Mouse (Mus musculus) lung, embryonic 15.5 days (tissue): ENCODE measurements around the gene Lmcd1. TPM values are rescaled to one million over a fixed set of nuclear protein-coding genes. Genes with fewer than 3 reads are reported as not detected.

Experiments used
- ATAC-seq: fragments of 200-750 bp; cut with Nextera tagmentation; 2 replicates; pipeline ENCODE4 v1.8.0; 2017; ENCODE audit warnings: moderate number of reproducible peaks, borderline replicate concordance; ENCODE audit not compliant: low FRiP score, low TSS enrichment; ENCODE audit errors: extremely low read depth
- H3K27ac ChIP-seq: fragments of 300-500 bp; sonication (generic); 2 replicates; pipeline ENCODE4 v1.5.1; 2015; ENCODE audit warnings: moderate library complexity, mild to moderate bottlenecking, inconsistent platforms
- H3K27me3 ChIP-seq: fragments of 300-500 bp; sonication (generic); 2 replicates; pipeline ENCODE4 v1.6.1; 2015; ENCODE audit warnings: inconsistent platforms
- H3K36me3 ChIP-seq: fragments of 300-500 bp; sonication (generic); 2 replicates; pipeline ENCODE4 v1.6.1; 2015; ENCODE audit warnings: inconsistent platforms
- H3K4me1 ChIP-seq: fragments of 300-500 bp; sonication (generic); 2 replicates; pipeline ENCODE4 v1.6.1; 2015; ENCODE audit warnings: inconsistent platforms
- H3K4me2 ChIP-seq: fragments of 300-500 bp; sonication (generic); 2 replicates; pipeline ENCODE4 v1.6.1; 2015; ENCODE audit warnings: inconsistent platforms, mild to moderate bottlenecking, moderate library complexity
- H3K4me3 ChIP-seq: fragments of 300-500 bp; sonication (generic); 2 replicates; pipeline ENCODE4 v1.5.1; 2015; ENCODE audit warnings: mild to moderate bottlenecking, inconsistent platforms
- H3K9ac ChIP-seq: fragments of 300-500 bp; sonication (generic); 2 replicates; pipeline ENCODE4 v1.6.1; 2015; ENCODE audit warnings: inconsistent platforms
- H3K9me3 ChIP-seq: fragments of 300-500 bp; sonication (generic); 2 replicates; pipeline ENCODE4 v1.6.1; 2016; ENCODE audit warnings: inconsistent platforms
- WGBS: fragments of 180-500 bp; shearing (Covaris S2); methylation state at CpG from one replicate; pipeline ENCODE4 v1.1.7; 2015; 5-methylcytosine and 5-hydroxymethylcytosine counted together
- polyA plus RNA-seq: library from polyadenylated mRNA; unstranded; fragments of >200 nt; fragmentation: Nextera tagmentation; extraction: Ambion mirVana; gene quantifications from 2 replicates; pipeline ENCODE4 v1.2.1, GENCODE M21; 2015

Lmcd1 gene
- polyA plus RNA-seq, 1 experiment from 2014 or later: 37.4 TPM

DNA sequence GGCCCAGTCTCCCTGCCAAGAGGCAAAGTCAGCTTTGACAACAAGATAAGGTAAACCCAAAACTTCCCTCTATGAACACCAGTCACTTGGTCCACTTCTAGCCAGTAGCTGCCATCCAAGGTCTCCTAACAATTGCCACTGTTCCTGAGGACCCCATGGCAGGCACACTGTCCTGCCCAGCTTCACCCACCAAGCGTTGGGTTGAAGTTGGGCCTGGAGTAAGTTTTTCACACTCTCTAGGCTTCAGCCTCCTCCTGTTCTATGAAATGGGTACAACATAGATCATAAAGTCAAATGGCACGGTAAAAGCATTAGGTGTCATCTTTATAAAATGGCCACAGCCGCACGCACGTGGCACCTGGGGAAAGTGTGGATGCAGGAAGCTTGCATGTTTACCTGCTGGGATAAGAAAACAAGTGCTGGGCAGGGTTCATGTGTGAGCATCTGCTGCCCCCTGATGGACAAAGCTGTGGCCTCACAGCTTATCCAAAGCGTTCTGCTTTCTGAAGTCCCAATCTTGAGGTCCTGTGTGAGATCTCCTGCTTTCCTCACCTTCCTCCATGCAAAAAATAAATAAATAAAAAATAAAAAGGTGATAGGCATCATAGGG is 88.9 kb downstream of the Lmcd1 start:
- 30% methylated on average over 6 of the region's 6 CpGs for WGBS
- no peak for ATAC-seq
- no peaks in the 10 kb centered on the region for H3K9me3 ChIP-seq
- H3K4me1 ChIP-seq: no peaks in the 10 kb centered on the region
- H3K27me3 ChIP-seq: no peaks in the 10 kb centered on the region
- no peaks in the 10 kb centered on the region for H3K36me3 ChIP-seq
- H3K4me2 ChIP-seq: no peak overlapping the region
- no peak overlapping the region for H3K27ac ChIP-seq
- no peak overlapping the region for H3K4me3 ChIP-seq
- H3K9ac ChIP-seq: no peak overlapping the region

DNA sequence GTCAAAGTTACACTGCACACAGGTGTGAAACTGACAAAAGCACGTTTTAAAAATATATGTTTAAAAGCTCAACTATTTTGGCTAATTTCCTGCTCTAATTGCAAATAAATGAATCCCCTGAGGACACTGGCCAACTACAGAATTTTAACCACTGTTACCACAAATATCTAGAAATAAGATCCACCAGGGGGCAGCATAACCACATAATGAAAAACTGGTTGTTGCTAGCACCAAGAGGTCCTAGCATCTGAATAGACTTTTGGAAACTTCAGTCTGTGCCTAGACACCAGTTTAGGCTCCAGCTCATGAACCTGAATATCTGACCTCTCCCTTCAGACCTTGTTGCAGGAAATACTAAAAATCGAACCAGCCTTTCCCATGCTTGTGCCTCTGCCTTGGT is 91.0 kb downstream of the Lmcd1 start:
- Histone ChIP-seq H3K4me2 (no peak overlapping the region), H3K4me1 (no peaks in the 10 kb centered on the region), H3K4me3 (no peak overlapping the region), H3K36me3 (no peaks in the 10 kb centered on the region), H3K9ac (no peak overlapping the region), H3K9me3 (no peaks in the 10 kb centered on the region), H3K27me3 (no peaks in the 10 kb centered on the region), H3K27ac (no peak overlapping the region)
- WGBS: 37% methylated on average over 2 of the region's 2 CpGs
- ATAC-seq: no peak

DNA sequence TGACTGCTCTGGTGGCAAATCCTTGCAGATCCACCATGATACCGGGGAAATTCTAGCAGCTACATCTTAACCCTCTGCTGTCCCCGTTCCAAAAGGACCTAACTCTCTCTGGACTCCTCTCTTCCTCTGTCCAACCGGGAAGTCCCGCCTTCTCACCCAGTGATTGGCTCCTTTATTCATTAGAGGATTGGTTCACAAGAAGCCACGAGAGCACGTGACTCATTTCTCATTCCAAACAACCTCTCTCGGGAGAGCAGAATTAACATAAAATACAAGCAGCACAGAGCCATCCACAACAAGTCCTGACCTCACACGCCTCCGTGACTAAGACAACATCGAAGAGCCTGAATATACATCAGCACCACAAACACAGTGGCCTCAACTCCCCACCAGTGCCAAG is 91.7 kb downstream of the Lmcd1 start:
- WGBS: 78% methylated on average over 10 of the region's 10 CpGs

DNA sequence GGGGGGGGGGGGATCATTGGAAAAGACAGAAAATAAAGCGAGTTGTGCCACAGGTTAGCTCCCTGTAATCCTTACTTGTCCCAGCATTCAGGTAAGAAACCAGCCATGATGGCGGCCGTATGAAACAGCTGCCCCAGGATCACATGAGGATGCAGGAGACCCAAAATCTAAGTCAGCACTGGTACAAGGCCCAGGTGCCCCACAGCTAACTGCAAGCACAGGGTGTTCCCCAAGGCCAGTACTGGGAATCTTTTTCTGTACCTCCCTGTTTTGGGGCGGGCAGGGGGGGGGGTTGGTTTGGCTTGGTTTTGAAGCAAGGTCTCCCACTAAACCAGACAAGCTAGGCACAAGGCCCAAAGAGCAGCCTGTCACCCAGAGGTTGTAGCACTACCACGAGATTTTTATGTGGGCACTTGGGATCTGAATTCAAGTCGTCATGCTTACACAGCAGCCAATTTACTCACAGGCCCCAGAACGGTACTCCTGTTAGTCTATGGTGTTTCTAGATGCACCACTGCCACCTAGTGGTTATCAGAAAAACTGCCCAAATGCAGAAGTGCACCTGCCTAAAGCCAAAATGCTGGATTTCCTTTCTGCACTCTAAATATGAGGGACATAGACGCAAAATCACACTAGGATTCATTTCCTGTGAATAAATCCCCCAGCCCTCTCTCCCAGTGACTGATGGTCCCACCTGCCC is 100.5 kb downstream of the Lmcd1 start:
- WGBS: 41% methylated on average over 8 of the region's 8 CpGs
- Histone ChIP-seq H3K9me3 (no peaks in the 10 kb centered on the region), H3K9ac (no peak overlapping the region), H3K27ac (no peak overlapping the region), H3K4me1 (no peaks in the 10 kb centered on the region), H3K36me3 (no peaks in the 10 kb centered on the region), H3K4me2 (no peak overlapping the region), H3K4me3 (no peak overlapping the region), H3K27me3 (0 out of 2 replicates have a peak, but pooled peaks cover 3% of the 10 kb centered on the region)
- ATAC-seq: no peak

More for the DNA sequence above, 91.7 kb downstream of the Lmcd1 start:
- Histone ChIP-seq H3K9ac (no peak overlapping the region), H3K4me2 (no peak overlapping the region), H3K4me1 (no peaks in the 10 kb centered on the region), H3K27ac (no peak overlapping the region), H3K9me3 (no peaks in the 10 kb centered on the region), H3K27me3 (no peaks in the 10 kb centered on the region), H3K4me3 (no peak overlapping the region), H3K36me3 (no peaks in the 10 kb centered on the region)
- ATAC-seq: no peak

DNA sequence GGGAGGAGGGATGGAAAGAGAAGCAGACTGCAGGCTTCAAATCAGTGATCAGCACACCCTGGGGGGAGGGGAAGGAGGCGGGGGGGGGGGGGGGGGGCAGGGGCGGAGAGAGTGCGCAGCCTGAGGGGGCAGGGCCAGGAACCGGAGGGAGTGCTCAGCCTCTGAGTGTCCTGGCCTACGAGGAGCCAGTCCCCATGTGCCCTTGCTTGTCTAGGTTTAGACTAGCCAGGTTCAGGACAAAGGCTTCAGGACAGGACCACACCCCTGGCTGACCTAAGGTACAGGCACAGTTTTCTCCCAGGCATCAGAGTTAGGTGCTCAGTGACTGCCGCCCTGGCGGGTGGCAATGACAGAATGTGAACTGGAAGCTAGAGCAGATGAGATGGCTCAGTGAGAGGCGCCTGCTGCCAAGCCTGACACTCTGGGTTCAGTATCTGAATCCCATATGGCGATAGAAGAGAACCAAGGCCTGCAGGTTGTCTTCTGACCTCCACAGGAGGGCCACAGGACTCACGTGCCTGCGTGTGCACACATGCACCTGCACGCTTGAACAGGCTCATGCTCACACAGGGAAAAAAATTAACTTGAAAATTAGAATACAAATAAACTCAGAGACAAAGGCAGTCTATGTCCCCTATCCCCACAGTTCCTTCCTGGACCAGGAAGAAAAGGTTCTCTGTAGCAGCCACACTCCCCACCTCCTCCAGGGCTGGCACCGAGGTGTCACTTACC is 102.3 kb downstream of the Lmcd1 start:
- no peak overlapping the region for H3K4me3 ChIP-seq
- no peaks in the 10 kb centered on the region for H3K9me3 ChIP-seq
- H3K27ac ChIP-seq: no peak overlapping the region
- no peak for ATAC-seq
- H3K4me1 ChIP-seq: no peaks in the 10 kb centered on the region
- H3K4me2 ChIP-seq: no peak overlapping the region
- H3K9ac ChIP-seq: no peak overlapping the region
- H3K36me3 ChIP-seq: no peaks in the 10 kb centered on the region
- WGBS: 56% methylated on average over 9 of the region's 13 CpGs
- 0 out of 2 replicates have a peak, but pooled peaks cover 3% of the 10 kb centered on the region for H3K27me3 ChIP-seq

DNA sequence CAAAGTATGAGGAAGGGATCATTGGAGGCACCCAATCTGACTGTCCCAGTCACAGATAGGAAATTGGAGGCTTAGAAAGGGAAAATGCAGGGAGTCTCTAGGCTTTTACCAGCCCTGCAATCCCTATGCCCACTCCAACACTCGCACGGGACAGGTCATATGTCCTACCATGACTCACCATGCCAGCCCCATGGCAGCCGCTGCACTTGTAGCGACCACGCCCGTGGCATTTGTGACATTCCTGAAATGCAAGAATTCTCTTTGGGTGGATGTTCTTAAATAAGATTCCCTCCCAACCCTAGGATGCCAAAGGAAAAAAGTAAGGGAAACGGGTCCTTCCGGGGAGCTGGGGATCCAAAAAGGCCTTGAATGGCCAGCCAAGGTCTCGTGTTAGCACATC is 105.5 kb downstream of the Lmcd1 start:
- ATAC-seq: no peak
- Histone ChIP-seq H3K27ac (no peak overlapping the region), H3K27me3 (0 out of 2 replicates have a peak, but pooled peaks cover 3% of the 10 kb centered on the region), H3K36me3 (no peaks in the 10 kb centered on the region), H3K4me3 (no peak overlapping the region), H3K4me2 (no peak overlapping the region), H3K4me1 (peaks cover 10% of the 10 kb centered on the region; the same call in 1 of the 2 replicates), H3K9me3 (no peaks in the 10 kb centered on the region), H3K9ac (no peak overlapping the region)
- 80% methylated on average over 9 of the region's 9 CpGs for WGBS

Other genes starting within 250 kb of the Lmcd1 start
- gene Ssu2, start 114.3 kb downstream of the Lmcd1 start, polyA plus RNA-seq: 3.0 and 4.1 TPM in 2 replicates
- gene Cav3, start 185.7 kb downstream of the Lmcd1 start, polyA plus RNA-seq: 3.5 and 3.8 TPM in 2 replicates
- gene Oxtr, start 216.2 kb downstream of the Lmcd1 start, polyA plus RNA-seq: 0.12 and 0.20 TPM in 2 replicates